Mouse (Mus musculus) kidney, adult 2 months (tissue): ENCODE results near the gene Fam160a1. TPM values are rescaled to one million over a fixed set of nuclear protein-coding genes. Genes with fewer than 3 reads are reported as not detected.

Source experiments
- DNase-seq: peaks from one replicate; pipeline ENCODE4 v3.0.0; 2021
- H3K27ac ChIP-seq: fragments of 200-500 bp; 2 replicates; pipeline ENCODE4 v1.5.1; 2012; ENCODE audit warnings: low read depth, low read length, control low read depth, inconsistent platforms; ENCODE audit not compliant: insufficient read depth
- H3K27me3 ChIP-seq: fragments of 200-500 bp; replicated peaks from 2 replicates; pipeline ENCODE4 v1.6.1; 2012; ENCODE audit warnings: mild to moderate bottlenecking, moderate library complexity, low read length, inconsistent platforms; ENCODE audit not compliant: control insufficient read depth, insufficient read depth
- H3K36me3 ChIP-seq: fragments of 200-500 bp; 2 replicates; pipeline ENCODE4 v1.6.1; 2012; ENCODE audit warnings: mild to moderate bottlenecking, moderate library complexity, low read length, inconsistent platforms; ENCODE audit not compliant: control insufficient read depth, insufficient read depth
- H3K4me1 ChIP-seq: fragments of 200-500 bp; 2 replicates; pipeline ENCODE4 v1.6.1; 2011; ENCODE audit warnings: low read length; ENCODE audit not compliant: control insufficient read depth, insufficient read depth
- H3K4me3 ChIP-seq: fragments of 200-500 bp; 2 replicates; pipeline ENCODE4 v1.5.1; 2011; ENCODE audit warnings: mild to moderate bottlenecking, low read depth, low read length, control low read depth; ENCODE audit not compliant: insufficient read depth
- CTCF ChIP-seq: fragments of 200-500 bp; conservative IDR thresholded peaks from 2 replicates; pipeline ENCODE4 v1.5.1; 2011; ENCODE audit warnings: low read depth, mild to moderate bottlenecking, control low read depth, low read length, moderate library complexity, mixed read lengths; ENCODE audit not compliant: insufficient read depth, insufficient read length
- POLR2A ChIP-seq: fragments of 200-500 bp; IDR thresholded peaks from one replicate; pipeline ENCODE4 v1.6.1; 2011; ENCODE audit warnings: low read depth, low read length, control low read depth
- WGBS: fragments of 180-500 bp; shearing (Covaris S2); methylation state at CpG from one replicate; pipeline ENCODE4 v1.1.7; 2018; 5-methylcytosine and 5-hydroxymethylcytosine counted together
- polyA plus RNA-seq: library from polyadenylated mRNA; depleted of rRNA; stranded (reverse); fragments of >200 nt; gene quantifications from 2 replicates; pipeline ENCODE4 v1.2.3, GENCODE M21; 2012; rRNA removed

The Fam160a1 gene
- 8.5 and 10.3 TPM in 2 replicates for polyA plus RNA-seq

GRCm38 (mm10) chr3:85817191-85817590, at the start of gene Fam160a1:
Fam160a1 (minus strand) TSS chr3:85817291.
- Histone ChIP-seq H3K27ac (no peak within 1 kb of the TSS), H3K36me3 (no peaks in the 10 kb centered on the region), H3K27me3 (no peaks in the 10 kb centered on the region), H3K4me1 (peaks cover 7% of the 10 kb centered on the region), H3K4me3 (no peak within 1 kb of the TSS)
- no peak for TF ChIP-seq CTCF
- no peak for TF ChIP-seq POLR2A
- 60% methylated on average over 2 of the region's 2 CpGs for WGBS
- DNase-seq: no peak

DNA sequence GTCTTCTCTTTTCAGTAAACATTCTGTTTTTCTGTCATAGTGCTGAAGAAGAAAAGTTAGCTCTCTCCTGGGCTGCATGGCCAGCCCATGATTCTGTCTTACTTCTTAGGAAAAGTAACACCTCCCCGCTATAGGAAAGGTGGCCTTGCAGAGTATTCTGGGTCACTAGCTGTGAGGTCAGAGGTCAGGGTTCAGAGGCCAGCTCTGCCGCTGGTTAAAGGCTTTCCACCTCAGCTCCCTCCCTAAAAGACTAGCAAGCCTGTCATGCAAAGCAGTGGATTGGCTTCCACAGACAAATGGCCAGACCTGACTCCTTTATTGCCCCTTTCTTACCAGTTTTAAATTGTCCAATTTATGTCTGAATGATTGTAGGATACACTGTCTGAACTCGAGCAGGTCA, 46.9 kb upstream of the Fam160a1 start:
- DNase-seq: no peak
- 32% methylated on average over 3 of the region's 3 CpGs for WGBS

DNA sequence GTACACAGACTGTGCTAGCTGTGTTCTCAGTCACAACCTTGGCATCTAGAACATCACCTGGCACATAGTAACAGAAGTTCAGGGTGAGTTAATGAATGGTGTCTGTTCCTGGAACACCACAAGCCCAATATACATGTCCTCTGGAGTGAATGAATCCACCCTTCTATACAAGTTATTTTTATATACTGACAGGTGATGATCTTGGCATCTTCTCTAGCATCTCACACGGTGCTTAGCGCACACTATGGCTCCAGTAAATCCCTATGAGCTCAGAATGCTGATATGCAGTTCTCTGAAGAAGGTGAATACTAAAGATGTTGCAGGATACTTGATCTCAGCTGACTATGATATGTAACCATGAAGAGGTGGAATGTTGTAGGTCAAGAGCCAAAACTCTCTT, 45.8 kb upstream of the Fam160a1 start:
- Histone ChIP-seq H3K4me1 (peaks cover 7% of the 10 kb centered on the region; the same call in 1 of the 2 replicates), H3K4me3 (no peak overlapping the region), H3K27ac (no peak overlapping the region), H3K27me3 (no peaks in the 10 kb centered on the region), H3K36me3 (no peaks in the 10 kb centered on the region)
- 91% methylated on average over 2 of the region's 2 CpGs for WGBS
- no peak for TF ChIP-seq POLR2A
- no peak for TF ChIP-seq CTCF
- peak; percentile 21 for DNase-seq

More for the DNA sequence above, 46.9 kb upstream of the Fam160a1 start:
- Histone ChIP-seq H3K4me1 (peaks cover 3% of the 10 kb centered on the region; the same call in 1 of the 2 replicates), H3K27me3 (no peaks in the 10 kb centered on the region), H3K36me3 (no peaks in the 10 kb centered on the region), H3K4me3 (no peak overlapping the region), H3K27ac (no peak overlapping the region)
- TF ChIP-seq CTCF: no peak
- no peak for TF ChIP-seq POLR2A

DNA sequence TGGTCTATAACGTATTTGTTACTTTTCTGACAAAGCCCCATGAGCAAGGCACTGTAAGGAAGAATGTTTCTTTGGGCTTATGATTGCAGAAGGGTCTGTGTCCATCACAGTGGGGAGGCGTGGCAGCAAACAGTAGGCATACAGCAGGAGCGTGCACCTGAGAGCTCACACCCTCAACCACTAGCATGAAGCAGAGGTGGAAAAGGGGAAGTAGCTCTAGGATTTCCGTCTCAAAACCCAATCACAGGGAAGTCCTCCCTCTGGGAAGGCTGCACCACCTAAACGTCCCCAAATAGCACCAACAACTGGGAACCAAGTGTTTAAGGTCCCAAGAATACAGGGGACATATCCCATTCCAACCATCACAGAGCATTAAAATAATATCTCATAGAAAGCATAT, 43.9 kb upstream of the Fam160a1 start:
- 91% methylated on average over 5 of the region's 5 CpGs for WGBS
- TF ChIP-seq CTCF (no peak), POLR2A (no peak)
- no peaks in the 10 kb centered on the region for H3K27me3 ChIP-seq
- H3K4me3 ChIP-seq: no peak overlapping the region
- peaks cover 7% of the 10 kb centered on the region; the same call in 1 of the 2 replicates for H3K4me1 ChIP-seq
- no peak for DNase-seq
- no peaks in the 10 kb centered on the region for H3K36me3 ChIP-seq
- H3K27ac ChIP-seq: no peak overlapping the region

- 66% methylated on average over 6 of the region's 6 CpGs for WGBS
- H3K4me1 ChIP-seq: peaks cover 4% of the 10 kb centered on the region; the same call in 1 of the 2 replicates
- H3K4me3 ChIP-seq: no peak overlapping the region
- H3K36me3 ChIP-seq: no peaks in the 10 kb centered on the region
- no peak overlapping the region for H3K27ac ChIP-seq
- H3K27me3 ChIP-seq: no peaks in the 10 kb centered on the region
- no peak for TF ChIP-seq POLR2A
- TF ChIP-seq CTCF: no peak
- DNase-seq: no peak
These were observed 42.2 kb upstream of the Fam160a1 start for GRCm38 (mm10) chr3:85859311-85859710.

DNA sequence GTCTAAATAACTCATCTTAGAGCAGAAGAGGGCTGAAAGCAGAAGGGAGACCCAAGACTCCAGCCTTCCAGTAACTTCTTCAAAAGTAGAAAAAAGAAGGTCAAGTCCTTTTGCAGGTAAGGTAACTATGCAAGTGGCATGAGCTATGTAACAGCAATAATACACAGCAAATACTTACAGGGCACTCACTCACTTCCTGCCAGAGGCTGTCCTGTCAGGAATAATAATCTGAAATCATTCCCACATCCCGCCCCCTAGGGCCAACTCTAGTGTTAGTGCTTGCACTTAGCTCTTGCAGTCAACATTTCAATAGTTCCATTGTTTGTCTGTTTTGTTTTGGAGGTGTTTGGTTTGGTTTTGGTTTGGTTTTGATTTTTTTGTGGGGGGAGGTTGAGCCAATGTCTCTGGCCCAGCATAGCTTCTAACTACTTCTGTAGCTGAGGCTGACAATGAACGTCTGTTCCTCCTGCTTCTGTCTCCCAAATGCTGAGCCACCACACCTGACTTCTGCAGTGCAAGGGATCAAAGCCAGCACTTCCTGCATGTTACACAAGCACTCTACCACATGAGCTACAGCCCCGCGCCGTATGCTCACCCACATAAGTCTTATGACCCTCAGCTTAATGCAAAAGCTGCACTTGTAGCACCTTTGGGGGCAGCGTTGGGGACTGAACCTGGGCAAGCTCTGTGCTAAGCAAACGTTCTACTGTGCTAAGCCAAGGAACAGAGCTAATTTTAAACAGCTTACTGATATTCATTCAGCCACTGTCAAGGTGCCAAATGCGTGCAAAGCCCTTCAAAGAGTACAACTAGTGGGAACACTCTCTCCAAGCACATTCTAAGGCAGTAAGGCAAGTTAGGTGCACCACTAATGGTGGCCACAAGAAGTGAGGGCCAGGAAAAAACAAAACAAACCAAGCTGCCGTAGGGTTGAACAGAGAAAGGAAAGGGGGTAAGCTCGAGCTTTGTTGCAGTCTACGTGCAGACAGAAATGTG, 41.3 kb upstream of the Fam160a1 start:
- Histone ChIP-seq H3K4me1 (peaks cover 4% of the 10 kb centered on the region; the same call in 1 of the 2 replicates), H3K36me3 (no peaks in the 10 kb centered on the region), H3K27ac (no peak overlapping the region), H3K27me3 (no peaks in the 10 kb centered on the region), H3K4me3 (no peak overlapping the region)
- DNase-seq: peak; percentile 52
- WGBS: 50% methylated on average over 11 of the region's 11 CpGs
- TF ChIP-seq POLR2A (no peak), CTCF (no peak)

- no peak overlapping the region for H3K4me3 ChIP-seq
- H3K27me3 ChIP-seq: no peaks in the 10 kb centered on the region
- no peak for DNase-seq
- WGBS: 54% methylated on average over 4 of the region's 4 CpGs
- no peak for TF ChIP-seq CTCF
- TF ChIP-seq POLR2A: no peak
- no peak overlapping the region for H3K27ac ChIP-seq
- H3K4me1 ChIP-seq: peaks cover 4% of the 10 kb centered on the region; the same call in 1 of the 2 replicates
- no peaks in the 10 kb centered on the region for H3K36me3 ChIP-seq
These were observed 40.0 kb upstream of the Fam160a1 start for GRCm38 (mm10) chr3:85857083-85857482.
